Mouse (Mus musculus) monocyte, adult 5-6 weeks (primary cell): ENCODE measurements around the gene Plppr2. TPM values are rescaled to one million over a fixed set of nuclear protein-coding genes. Genes with fewer than 3 reads are reported as not detected.
A peak's percentile ranks its signal among the peaks of the same experiment; 100 is the strongest.

Source experiments
- ATAC-seq: fragments of 153-309, 156-312 bp; replicated peaks from 2 replicates; pipeline ENCODE4 v1.8.0; 2017; ENCODE audit warnings: mild to moderate bottlenecking; ENCODE audit not compliant: low TSS enrichment, insufficient number of reproducible peaks, severe bottlenecking, poor library complexity, low FRiP score
- total RNA-seq: library from RNA; stranded (forward); fragments of 200-1000, 200-491, 200-594 nt; gene quantifications from 3 replicates; pipeline ENCODE4 v1.2.3, GENCODE M21; 2017

Gene Plppr2
- total RNA-seq: 0.58 TPM in 1 of 3 replicates, not detected in the others

- peak; percentile 77 for ATAC-seq
Measured at GRCm38 (mm10) chr9:21936692-21937570, at the start of gene Plppr2. Gene Plppr2, plus strand, starts transcription at chr9:21937033.

GRCm38 (mm10) chr9:21889229-21889628 is 47.6 kb upstream of the Plppr2 start:
- ATAC-seq: no peak

GRCm38 (mm10) chr9:21901223-21901820 is 35.5 kb upstream of the Plppr2 start:
- ATAC-seq: peak; percentile 97

- no peak for ATAC-seq
Measured at GRCm38 (mm10) chr9:21904031-21904430, 32.8 kb upstream of the Plppr2 start.

GRCm38 (mm10) chr9:21908216-21908615 is 28.6 kb upstream of the Plppr2 start:
- ATAC-seq: no peak

GRCm38 (mm10) chr9:21909474-21910223 is 27.2 kb upstream of the Plppr2 start:
- peak; percentile 64 for ATAC-seq

- ATAC-seq: no peak
Measured at GRCm38 (mm10) chr9:21916851-21917492, 19.9 kb upstream of the Plppr2 start.

GRCm38 (mm10) chr9:21917493-21918034 is 19.3 kb upstream of the Plppr2 start:
- no peak for ATAC-seq

GRCm38 (mm10) chr9:21918035-21918592 is 18.7 kb upstream of the Plppr2 start, which contains the start of gene Rab3d:
Gene Rab3d, minus strand, starts transcription at chr9:21918192.
- ATAC-seq: peak; percentile 87

GRCm38 (mm10) chr9:21918692-21919384 is 18.0 kb upstream of the Plppr2 start:
- ATAC-seq: no peak

- no peak for ATAC-seq
Measured at GRCm38 (mm10) chr9:21923036-21923435, 13.8 kb upstream of the Plppr2 start.

- no peak for ATAC-seq
Measured at GRCm38 (mm10) chr9:21923490-21924098, 13.2 kb upstream of the Plppr2 start.

GRCm38 (mm10) chr9:21924099-21924493 is 12.7 kb upstream of the Plppr2 start:
- peak; percentile 50; the same call in 1 of the 2 replicates for ATAC-seq

- no peak for ATAC-seq
Measured at GRCm38 (mm10) chr9:21925034-21925433, 11.8 kb upstream of the Plppr2 start.

- ATAC-seq: no peak
Measured at GRCm38 (mm10) chr9:21925506-21925905, 11.3 kb upstream of the Plppr2 start.

- no peak for ATAC-seq
Measured at GRCm38 (mm10) chr9:21926155-21926554, 10.7 kb upstream of the Plppr2 start.

- 0 out of 2 replicates have a peak, but pooled peaks have one; percentile 25 for ATAC-seq
Measured at GRCm38 (mm10) chr9:21926784-21927183, 10.0 kb upstream of the Plppr2 start.
